Mouse (Mus musculus) forebrain, postnatal 0 days (tissue): Measurements from ENCODE around the gene Tcl1b5. TPM values are rescaled to one million over a fixed set of nuclear protein-coding genes. Genes with fewer than 3 reads are reported as not detected.

Experiments used
- ATAC-seq: fragments of 200-750 bp; cut with Nextera tagmentation; 2 replicates; pipeline ENCODE4 v1.8.0; 2017; ENCODE audit warnings: mild to moderate bottlenecking, moderate library complexity
- DNase-seq: peaks from one replicate; pipeline ENCODE4 v3.0.0-alpha.2; 2015
- H3K27ac ChIP-seq: fragments of 300-500 bp; sonication (generic); 2 replicates; pipeline ENCODE4 v1.5.1; 2014; ENCODE audit warnings: low read depth, mild to moderate bottlenecking, antibody characterized with exemption, low read length, moderate library complexity, mixed read lengths
- H3K27me3 ChIP-seq: fragments of 300-500 bp; sonication (generic); 2 replicates; pipeline ENCODE4 v1.6.1; 2014; ENCODE audit warnings: mild to moderate bottlenecking, low read length, mixed read lengths; ENCODE audit not compliant: insufficient read depth
- H3K36me3 ChIP-seq: fragments of 300-500 bp; sonication (generic); 2 replicates; pipeline ENCODE4 v1.6.1; 2014; ENCODE audit warnings: mild to moderate bottlenecking, moderate library complexity; ENCODE audit not compliant: insufficient read depth
- H3K4me1 ChIP-seq: fragments of 300-500 bp; sonication (generic); 2 replicates; pipeline ENCODE4 v1.6.1; 2014; ENCODE audit warnings: antibody characterized with exemption; ENCODE audit not compliant: insufficient read depth
- H3K4me2 ChIP-seq: fragments of 300-500 bp; sonication (generic); 2 replicates; pipeline ENCODE4 v1.6.1; 2014; ENCODE audit warnings: low read depth, mild to moderate bottlenecking, moderate library complexity
- H3K4me3 ChIP-seq: fragments of 300-500 bp; sonication (generic); 2 replicates; pipeline ENCODE4 v1.5.1; 2014; ENCODE audit warnings: low read depth, low read length, mixed read lengths
- H3K9ac ChIP-seq: fragments of 300-500 bp; sonication (generic); 2 replicates; pipeline ENCODE4 v1.6.1; 2014; ENCODE audit warnings: mild to moderate bottlenecking
- H3K9me3 ChIP-seq: fragments of 300-500 bp; sonication (generic); 2 replicates; pipeline ENCODE4 v1.6.1; 2016; ENCODE audit warnings: low read length
- CTCF ChIP-seq: sonication (generic); IDR thresholded peaks from 2 replicates; pipeline ENCODE4 v1.5.1; 2016; ENCODE audit warnings: antibody characterized with exemption, control low read depth, low read depth
- WGBS: fragments of 180-500 bp; shearing (Covaris S2); extraction: QIAGEN DNeasy Blood & Tissue Kit; methylation state at CpG from one replicate; pipeline ENCODE4 v1.1.7; 2014; 5-methylcytosine and 5-hydroxymethylcytosine counted together
- polyA plus RNA-seq: library from polyadenylated mRNA; unstranded; fragments of >200 nt; fragmentation: Nextera tagmentation; extraction: Ambion mirVana; gene quantifications from 2 replicates; pipeline ENCODE4 v1.2.1, GENCODE M21; 2015
- total RNA-seq: library from RNA; depleted of rRNA; stranded (reverse); fragments of >200 nt; gene quantifications from 2 replicates; pipeline ENCODE4 v1.2.3, GENCODE M21; 2014; rRNA removed

The Tcl1b5 gene
- total and polyA plus RNA-seq, 2 experiments from 2014 or later: not detected

DNA sequence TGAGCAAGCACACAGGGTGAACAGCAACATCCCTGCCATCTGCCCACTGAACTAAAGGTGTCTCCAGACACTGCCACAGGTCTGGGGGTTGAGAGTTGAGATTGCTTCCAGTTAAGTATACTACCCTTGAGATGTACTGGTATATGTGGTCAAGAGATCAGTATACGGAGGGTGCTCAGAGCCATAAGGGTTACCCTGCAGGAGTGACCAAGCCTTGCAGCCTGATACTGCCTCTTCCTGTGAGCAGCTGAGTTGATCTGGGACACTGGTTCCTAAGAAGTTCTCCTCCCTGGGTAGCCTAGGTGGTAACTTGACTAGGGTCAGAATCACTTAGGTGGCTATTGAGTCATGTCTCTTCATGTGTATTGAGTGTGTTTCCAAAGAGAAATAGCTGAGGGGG is 32.3 kb downstream of the Tcl1b5 start:
- Histone ChIP-seq H3K4me1 (no peaks in the 10 kb centered on the region), H3K9ac (no peak overlapping the region), H3K27me3 (no peaks in the 10 kb centered on the region), H3K36me3 (no peaks in the 10 kb centered on the region), H3K4me3 (no peak overlapping the region), H3K9me3 (no peaks in the 10 kb centered on the region), H3K27ac (no peak overlapping the region), H3K4me2 (no peak overlapping the region)
- TF ChIP-seq CTCF: no peak
- WGBS: 96% methylated on average over 1 of the region's 1 CpGs
- DNase-seq: no peak
- no peak for ATAC-seq

DNA sequence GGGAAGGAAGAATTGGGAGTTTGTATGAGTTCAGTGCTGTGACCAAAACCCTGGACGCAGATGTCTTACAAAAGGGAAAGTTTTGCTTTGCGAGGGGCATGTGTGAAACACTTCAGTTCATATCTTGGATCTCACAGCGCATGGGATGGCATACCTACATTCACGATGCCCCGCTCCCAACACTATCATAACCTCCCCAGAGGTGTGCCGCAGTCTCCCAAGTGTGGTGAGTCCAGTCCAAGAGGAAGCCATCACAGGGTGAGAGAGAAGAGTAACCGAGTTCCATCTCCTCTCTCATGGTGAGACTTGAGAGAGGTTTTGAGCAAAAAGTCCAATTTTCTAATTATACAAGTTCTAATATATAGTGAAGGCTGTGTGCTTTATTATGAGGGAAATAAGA is 33.1 kb downstream of the Tcl1b5 start:
- H3K4me2 ChIP-seq: no peak overlapping the region
- H3K27me3 ChIP-seq: no peaks in the 10 kb centered on the region
- no peak for DNase-seq
- no peak for TF ChIP-seq CTCF
- no peaks in the 10 kb centered on the region for H3K4me1 ChIP-seq
- WGBS: 93% methylated on average over 7 of the region's 7 CpGs
- H3K27ac ChIP-seq: no peak overlapping the region
- no peak overlapping the region for H3K9ac ChIP-seq
- H3K9me3 ChIP-seq: no peaks in the 10 kb centered on the region
- no peaks in the 10 kb centered on the region for H3K36me3 ChIP-seq
- no peak for ATAC-seq
- H3K4me3 ChIP-seq: no peak overlapping the region

DNA sequence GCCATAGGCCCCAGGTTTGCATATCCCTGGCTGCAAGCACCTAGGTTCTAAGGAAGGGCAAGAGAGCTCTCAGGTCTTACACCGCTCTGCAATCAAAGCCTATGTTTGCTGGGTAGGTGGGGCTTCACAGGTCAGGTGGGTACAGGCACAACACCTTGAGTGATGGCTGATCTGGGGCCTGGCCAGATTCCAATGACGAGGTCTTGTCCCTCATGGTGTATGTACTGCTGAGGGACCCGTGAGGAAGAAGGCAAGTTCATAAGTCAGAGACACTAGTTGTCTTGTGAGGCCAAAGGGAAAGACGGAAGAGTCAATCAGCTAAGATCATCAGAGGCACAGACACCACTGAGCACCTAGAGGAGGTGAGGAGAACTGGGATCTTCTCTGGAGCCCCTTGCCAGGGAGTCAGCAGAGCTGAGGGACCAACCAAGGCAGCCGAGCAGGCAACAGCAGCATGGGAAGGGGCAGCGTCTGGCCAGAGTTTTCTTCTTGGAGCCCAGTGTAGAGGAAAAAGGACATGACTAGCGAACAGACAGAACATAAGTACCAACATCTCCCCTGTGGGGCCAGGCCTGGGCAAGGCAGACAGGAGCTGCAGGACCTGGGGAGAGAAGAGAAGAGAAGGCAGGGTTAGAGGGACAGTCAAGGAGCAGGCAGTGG is 41.1 kb downstream of the Tcl1b5 start:
- no peak overlapping the region for H3K27ac ChIP-seq
- whole genome bisulfite sequencing: 90% methylated on average over 7 of the region's 7 CpGs
- no peak overlapping the region for H3K4me3 ChIP-seq
- H3K36me3 ChIP-seq: no peaks in the 10 kb centered on the region
- no peak for TF ChIP-seq CTCF
- H3K9ac ChIP-seq: no peak overlapping the region
- no peak overlapping the region for H3K4me2 ChIP-seq
- H3K4me1 ChIP-seq: no peaks in the 10 kb centered on the region
- no peaks in the 10 kb centered on the region for H3K27me3 ChIP-seq
- H3K9me3 ChIP-seq: no peaks in the 10 kb centered on the region
- ATAC-seq: no peak
- DNase-seq: no peak

DNA sequence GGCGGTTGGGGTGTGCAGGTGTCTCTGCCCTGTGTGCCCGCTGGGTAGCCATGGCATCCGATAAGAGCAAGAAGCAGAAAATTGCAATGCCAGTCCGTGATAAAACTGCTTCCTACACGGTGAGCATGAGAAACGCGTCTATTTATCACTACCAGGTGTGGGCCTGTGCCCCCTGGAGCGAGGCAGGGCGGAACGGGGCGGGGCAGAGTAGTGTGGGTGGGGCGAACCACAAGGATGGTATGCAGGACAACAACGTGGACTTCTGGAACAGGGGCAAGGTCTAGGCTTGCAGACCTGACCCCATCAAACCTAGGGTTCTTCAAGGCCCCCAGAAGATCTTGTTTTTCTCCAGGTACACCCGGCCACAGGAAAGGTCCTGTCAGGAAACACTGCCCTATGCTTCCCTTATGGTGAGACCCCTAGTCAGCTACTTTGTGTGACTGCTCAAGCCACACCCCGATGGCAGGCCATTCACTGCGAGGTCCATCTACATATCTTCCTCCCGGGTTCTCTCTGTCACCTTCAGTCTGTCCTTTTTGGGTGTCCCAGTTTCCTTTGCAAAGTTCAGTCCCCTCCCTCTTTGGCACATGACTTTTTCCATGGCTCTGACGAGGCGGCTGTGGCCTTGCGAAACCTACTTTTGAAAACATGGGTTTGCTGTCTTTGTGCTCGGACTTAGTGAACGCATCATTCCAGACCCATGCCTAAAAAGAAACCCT is 46.6 kb downstream of the Tcl1b5 start, which contains the start of gene Tcl1:
TSS of gene Tcl1 (minus strand) at position 193 of the 719 bp plus-strand sequence.
- Histone ChIP-seq H3K27me3 (no peaks in the 10 kb centered on the region), H3K27ac (no peak within 1 kb of the TSS), H3K4me3 (no peak within 1 kb of the TSS), H3K4me2 (no peak within 1 kb of the TSS), H3K4me1 (no peaks in the 10 kb centered on the region), H3K9ac (no peak within 1 kb of the TSS), H3K36me3 (no peaks in the 10 kb centered on the region), H3K9me3 (no peaks in the 10 kb centered on the region)
- DNase-seq: no peak
- ATAC-seq: no peak
- 94% methylated on average over 22 of the region's 22 CpGs for WGBS
- TF ChIP-seq CTCF: no peak

DNA sequence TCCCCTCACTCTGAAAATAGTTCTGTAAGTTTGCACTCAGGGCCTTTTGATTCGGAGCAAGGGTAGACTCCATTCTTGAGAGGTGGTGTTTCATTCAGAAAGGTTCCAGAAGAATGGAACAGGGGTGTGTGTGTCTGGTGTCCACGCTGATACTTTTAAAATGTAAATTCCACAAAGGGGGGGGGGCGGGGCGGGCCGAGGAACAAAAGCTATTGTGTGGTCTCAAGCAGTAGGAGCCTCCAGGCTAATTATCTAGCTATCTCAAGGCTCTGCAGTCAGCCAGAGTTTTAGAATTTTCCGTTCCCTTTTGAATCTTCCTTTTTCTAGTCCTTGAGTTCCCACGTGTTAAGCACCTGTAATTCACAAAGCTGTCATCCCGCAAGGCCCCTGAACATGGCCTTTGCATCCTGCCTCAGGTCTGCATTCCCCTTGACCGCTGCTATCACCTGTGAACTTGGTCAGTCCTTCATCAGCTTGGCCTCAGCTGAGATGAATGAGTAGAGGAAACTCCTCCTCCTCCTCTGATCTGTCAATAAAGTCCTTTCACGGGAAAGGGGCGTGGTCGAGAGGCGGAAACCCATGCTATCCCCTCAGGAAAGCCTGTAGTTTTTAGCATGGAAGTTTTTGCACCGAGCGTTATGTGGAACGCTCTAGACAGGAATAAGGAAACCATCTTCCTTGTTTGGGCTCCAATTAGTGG is 48.6 kb downstream of the Tcl1b5 start:
- Histone ChIP-seq H3K9ac (no peak overlapping the region), H3K27ac (no peak overlapping the region), H3K4me2 (no peak overlapping the region), H3K4me3 (no peak overlapping the region), H3K4me1 (no peaks in the 10 kb centered on the region), H3K36me3 (no peaks in the 10 kb centered on the region), H3K27me3 (no peaks in the 10 kb centered on the region), H3K9me3 (no peaks in the 10 kb centered on the region)
- ATAC-seq (no peak), DNase-seq (no peak)
- WGBS: 42% methylated on average over 16 of the region's 16 CpGs
- TF ChIP-seq CTCF: no peak

Other genes starting within 250 kb of the Tcl1b5 start
- 0.92 and 1.8 TPM in 2 replicates for gene Syne3, start 166.5 kb upstream of the Tcl1b5 start, total RNA-seq
- gene Syne3, start 166.5 kb upstream of the Tcl1b5 start, polyA plus RNA-seq: 0.28 and 0.54 TPM in 2 replicates
- 47.4 and 84.5 TPM in 2 replicates for gene Glrx5, start 143.7 kb upstream of the Tcl1b5 start, total RNA-seq
- 177 and 205 TPM in 2 replicates for gene Glrx5, start 143.7 kb upstream of the Tcl1b5 start, polyA plus RNA-seq
- not detected in 2 replicates for gene Tcl1b2, start 30.3 kb upstream of the Tcl1b5 start, total RNA-seq
- gene Tcl1b2, start 30.3 kb upstream of the Tcl1b5 start, polyA plus RNA-seq: not detected in 2 replicates
- not detected in 2 replicates for gene Tcl1b1, start 16.7 kb upstream of the Tcl1b5 start, total RNA-seq
- gene Tcl1b1, start 16.7 kb upstream of the Tcl1b5 start, polyA plus RNA-seq: not detected in 2 replicates
- gene Tcl1b3, start 14.7 kb downstream of the Tcl1b5 start, total RNA-seq: not detected in 2 replicates
- not detected in 2 replicates for gene Tcl1b3, start 14.7 kb downstream of the Tcl1b5 start, polyA plus RNA-seq
- not detected in 2 replicates for gene Tcl1b4, start 25.6 kb downstream of the Tcl1b5 start, total RNA-seq
- not detected in 2 replicates for gene Tcl1b4, start 25.6 kb downstream of the Tcl1b5 start, polyA plus RNA-seq
- not detected in 2 replicates for gene Tcl1, start 46.4 kb downstream of the Tcl1b5 start, total RNA-seq
- not detected in 2 replicates for gene Tcl1, start 46.4 kb downstream of the Tcl1b5 start, polyA plus RNA-seq
- 16.6 and 16.9 TPM in 2 replicates for gene Tunar, start 157.5 kb downstream of the Tcl1b5 start, total RNA-seq
- 6.7 and 12.0 TPM in 2 replicates for gene Tunar, start 157.5 kb downstream of the Tcl1b5 start, polyA plus RNA-seq